Mouse (Mus musculus) kidney, embryonic 14.5 days (tissue): ENCODE data around the gene Olfr543. TPM values are rescaled to one million over a fixed set of nuclear protein-coding genes. Genes with fewer than 3 reads are reported as not detected.
"Not testable (repeated sequence)": the region's sequence is repeated elsewhere in the genome, so short reads cannot be mapped to it uniquely, and the experiment has no call there.

Experiments used
- ATAC-seq: fragments of 200-750 bp; cut with Nextera tagmentation; 2 replicates; pipeline ENCODE4 v1.8.0; 2017; ENCODE audit warnings: moderate number of reproducible peaks, mild to moderate bottlenecking, moderate TSS enrichment, moderate library complexity; ENCODE audit not compliant: low FRiP score, low TSS enrichment
- H3K27ac ChIP-seq: fragments of 300-500 bp; sonication (generic); 2 replicates; pipeline ENCODE4 v1.5.1; 2014; ENCODE audit warnings: low read depth, mild to moderate bottlenecking, low read length, moderate library complexity, mixed read lengths
- H3K27me3 ChIP-seq: fragments of 300-500 bp; sonication (generic); 2 replicates; pipeline ENCODE4 v1.6.1; 2014; ENCODE audit warnings: mild to moderate bottlenecking, low read length; ENCODE audit not compliant: control insufficient read depth, insufficient read depth
- H3K36me3 ChIP-seq: fragments of 300-500 bp; sonication (generic); 2 replicates; pipeline ENCODE4 v1.6.1; 2014; ENCODE audit warnings: low read length, mixed read lengths; ENCODE audit not compliant: control insufficient read depth, insufficient read depth
- H3K4me1 ChIP-seq: fragments of 300-500 bp; sonication (generic); 2 replicates; pipeline ENCODE4 v1.6.1; 2014; ENCODE audit warnings: low read length, mixed read lengths; ENCODE audit not compliant: control insufficient read depth, insufficient read depth
- H3K4me2 ChIP-seq: fragments of 300-500 bp; sonication (generic); replicated peaks from 2 replicates; pipeline ENCODE4 v1.6.1; 2014; ENCODE audit warnings: low read depth, mild to moderate bottlenecking, low read length
- H3K4me3 ChIP-seq: fragments of 300-500 bp; sonication (generic); 2 replicates; pipeline ENCODE4 v1.5.1; 2014; ENCODE audit warnings: mild to moderate bottlenecking, low read length
- H3K9ac ChIP-seq: fragments of 300-500 bp; sonication (generic); 2 replicates; pipeline ENCODE4 v1.6.1; 2014; ENCODE audit warnings: low read depth, mild to moderate bottlenecking, low read length, moderate library complexity
- H3K9me3 ChIP-seq: fragments of 300-500 bp; sonication (generic); 2 replicates; pipeline ENCODE4 v1.6.1; 2016; ENCODE audit warnings: low read length; ENCODE audit not compliant: control insufficient read depth
- WGBS: fragments of 180-500 bp; shearing (Covaris S2); extraction: QIAGEN DNeasy Blood & Tissue Kit; methylation state at CpG from one replicate; pipeline ENCODE4 v1.1.7; 2014; 5-methylcytosine and 5-hydroxymethylcytosine counted together
- polyA plus RNA-seq: library from polyadenylated mRNA; unstranded; fragments of >200 nt; fragmentation: Nextera tagmentation; extraction: Ambion mirVana; gene quantifications from 2 replicates; pipeline ENCODE4 v1.2.1, GENCODE M21; 2014

Olfr543 gene
- polyA plus RNA-seq, 1 experiment from 2014 or later, result 0.80 TPM

- no peaks in the 10 kb centered on the region for H3K27me3 ChIP-seq
- ATAC-seq, result no peak
- no peak overlapping the region for H3K4me3 ChIP-seq
- 93% methylated on average over 9 of the region's 9 CpGs for WGBS
- no peak overlapping the region for H3K9ac ChIP-seq
- no peak overlapping the region for H3K27ac ChIP-seq
- H3K4me2 ChIP-seq, result no peak overlapping the region
- no peaks in the 10 kb centered on the region for H3K9me3 ChIP-seq
- H3K36me3 ChIP-seq, result no peaks in the 10 kb centered on the region
- no peaks in the 10 kb centered on the region for H3K4me1 ChIP-seq
These were observed 26.6 kb upstream of the Olfr543 start for GRCm38 (mm10) chr7:102508066-102508465.

DNA sequence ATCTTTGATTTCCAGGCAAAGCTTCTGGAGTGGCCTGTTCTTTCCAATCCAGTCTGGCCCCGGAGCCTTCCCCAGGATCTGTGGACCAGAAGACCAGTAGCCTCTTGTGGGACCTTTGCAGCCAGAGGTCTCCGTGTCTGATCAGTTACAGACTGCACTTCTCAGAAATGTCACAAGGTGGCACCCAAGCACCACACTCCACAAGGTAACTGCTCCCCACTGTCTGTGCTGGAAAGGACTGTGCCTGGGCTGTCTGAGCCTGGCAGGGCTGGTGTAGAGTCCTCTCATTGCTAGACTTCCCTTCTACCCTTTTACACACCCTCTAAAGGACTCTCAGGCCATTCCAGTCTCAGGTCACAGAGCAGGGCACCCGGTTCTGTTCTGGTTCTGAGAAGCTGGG lies 25.4 kb upstream of the Olfr543 start:
- H3K36me3 ChIP-seq, result no peaks in the 10 kb centered on the region
- no peaks in the 10 kb centered on the region for H3K27me3 ChIP-seq
- no peaks in the 10 kb centered on the region for H3K4me1 ChIP-seq
- no peak overlapping the region for H3K4me3 ChIP-seq
- H3K9me3 ChIP-seq, result no peaks in the 10 kb centered on the region
- peak; percentile 80; the same call in 1 of the 2 replicates for ATAC-seq
- 48% methylated on average over 3 of the region's 3 CpGs for WGBS
- no peak overlapping the region for H3K27ac ChIP-seq
- H3K9ac ChIP-seq, result no peak overlapping the region
- no peak overlapping the region for H3K4me2 ChIP-seq

- no peak for ATAC-seq
- H3K27me3 ChIP-seq, result no peaks in the 10 kb centered on the region
- no peak overlapping the region for H3K9ac ChIP-seq
- H3K27ac ChIP-seq, result no peak overlapping the region
- no peaks in the 10 kb centered on the region for H3K4me1 ChIP-seq
- H3K4me3 ChIP-seq, result no peak overlapping the region
- H3K4me2 ChIP-seq, result no peak overlapping the region
- H3K9me3 ChIP-seq, result no peaks in the 10 kb centered on the region
- H3K36me3 ChIP-seq, result no peaks in the 10 kb centered on the region
- 82% methylated on average over 5 of the region's 5 CpGs for WGBS
These were observed 20.5 kb upstream of the Olfr543 start for GRCm38 (mm10) chr7:102501986-102502385.

DNA sequence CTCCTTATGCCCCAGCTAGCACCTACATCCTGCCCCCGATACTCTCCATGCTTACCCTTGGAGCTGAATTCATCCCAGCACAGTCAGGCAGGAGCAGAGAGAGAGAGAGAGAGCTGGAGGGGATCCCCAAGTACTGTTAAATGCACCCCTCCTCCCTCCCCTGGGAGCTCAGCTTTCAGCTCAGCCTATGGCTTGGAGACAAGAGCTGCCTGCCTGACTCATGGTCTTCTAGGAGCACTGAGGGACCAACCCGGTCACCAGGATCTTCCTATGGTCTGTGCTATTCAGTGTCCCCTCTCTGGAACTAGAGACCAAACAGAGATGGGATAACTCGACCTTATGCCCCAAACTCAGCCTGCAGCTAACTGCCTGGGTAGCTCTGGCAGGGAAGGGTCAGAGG lies 18.0 kb upstream of the Olfr543 start, which contains the start of gene Olfr545:
Gene Olfr545 (minus strand): TSS at position 101 of the 400 bp plus-strand sequence.
- Histone ChIP-seq H3K9ac (no peak within 1 kb of the TSS), H3K27me3 (no peaks in the 10 kb centered on the region), H3K9me3 (no peaks in the 10 kb centered on the region), H3K4me1 (no peaks in the 10 kb centered on the region), H3K27ac (no peak within 1 kb of the TSS), H3K4me2 (no peak within 1 kb of the TSS), H3K4me3 (no peak within 1 kb of the TSS), H3K36me3 (no peaks in the 10 kb centered on the region)
- 61% methylated on average over 3 of the region's 3 CpGs for WGBS
- ATAC-seq, result no peak

DNA sequence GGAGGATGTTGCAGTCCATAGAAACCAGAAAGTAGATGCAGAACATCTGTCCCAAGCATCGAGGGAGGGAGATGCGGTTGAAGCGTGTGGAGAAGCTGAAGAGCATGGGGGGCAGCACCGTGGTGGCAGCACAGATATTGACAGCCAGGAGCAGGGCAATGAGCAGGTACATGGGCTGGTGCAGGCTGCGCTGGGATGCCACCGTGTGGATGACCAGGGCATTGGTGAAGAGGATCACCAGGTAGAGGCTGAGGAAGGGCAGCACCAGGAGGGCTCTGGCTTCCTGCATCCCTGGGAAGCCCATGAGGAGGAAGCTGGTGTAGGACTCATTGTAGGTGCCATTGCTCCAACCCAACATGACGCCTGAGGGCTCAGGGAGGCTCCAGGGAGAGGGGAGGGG lies 12.9 kb upstream of the Olfr543 start:
- WGBS, result 45% methylated on average over 7 of the region's 7 CpGs

GRCm38 (mm10) chr7:102488161-102488560 lies 6.7 kb upstream of the Olfr543 start, which contains the start of gene Olfr544:
Gene Olfr544, minus strand, starts transcription at chr7:102488313.
- H3K27me3 ChIP-seq, result no peaks in the 10 kb centered on the region
- no peaks in the 10 kb centered on the region for H3K36me3 ChIP-seq
- no peak within 1 kb of the TSS for H3K4me3 ChIP-seq
- H3K27ac ChIP-seq, result no peak within 1 kb of the TSS
- no peaks in the 10 kb centered on the region for H3K9me3 ChIP-seq
- 38% methylated on average over 1 of the region's 1 CpGs for WGBS
- no peak for ATAC-seq
- H3K4me1 ChIP-seq, result no peaks in the 10 kb centered on the region
- H3K4me2 ChIP-seq, result no peak within 1 kb of the TSS
- no peak within 1 kb of the TSS for H3K9ac ChIP-seq

More for the DNA sequence above, 12.9 kb upstream of the Olfr543 start:
- not testable (repeated sequence) for ATAC-seq, H3K9me3 ChIP-seq, H3K4me3 ChIP-seq, H3K4me1 ChIP-seq, H3K36me3 ChIP-seq, H3K27me3 ChIP-seq, H3K27ac ChIP-seq, H3K9ac ChIP-seq, H3K4me2 ChIP-seq

- 79% methylated on average over 1 of the region's 1 CpGs for WGBS
- Histone ChIP-seq H3K27me3 (no peaks in the 10 kb centered on the region), H3K9me3 (no peaks in the 10 kb centered on the region), H3K4me1 (no peaks in the 10 kb centered on the region), H3K27ac (no peak overlapping the region), H3K4me2 (no peak overlapping the region), H3K9ac (no peak overlapping the region), H3K36me3 (no peaks in the 10 kb centered on the region), H3K4me3 (no peak overlapping the region)
- ATAC-seq, result no peak
These were observed 4.6 kb upstream of the Olfr543 start for GRCm38 (mm10) chr7:102486105-102486504.

GRCm38 (mm10) chr7:102484766-102485165 lies 3.3 kb upstream of the Olfr543 start:
- not testable (repeated sequence) for H3K4me1 ChIP-seq, H3K4me2 ChIP-seq, H3K9ac ChIP-seq, H3K9me3 ChIP-seq, H3K4me3 ChIP-seq, H3K36me3 ChIP-seq, H3K27me3 ChIP-seq, ATAC-seq, H3K27ac ChIP-seq
- WGBS, result 71% methylated on average over 7 of the region's 8 CpGs

GRCm38 (mm10) chr7:102483665-102484064 lies 2.2 kb upstream of the Olfr543 start:
- no peak for ATAC-seq
- Histone ChIP-seq H3K4me1 (no peaks in the 10 kb centered on the region), H3K9ac (no peak overlapping the region), H3K9me3 (no peaks in the 10 kb centered on the region), H3K27ac (no peak overlapping the region), H3K27me3 (no peaks in the 10 kb centered on the region), H3K4me2 (no peak overlapping the region), H3K36me3 (no peaks in the 10 kb centered on the region), H3K4me3 (no peak overlapping the region)
- 93% methylated on average over 2 of the region's 2 CpGs for WGBS
